Mouse (Mus musculus) kidney, adult 18-20 months (tissue): ENCODE data around the gene Mmp19.
"Not testable (repeated sequence)": the region's sequence is repeated elsewhere in the genome, so short reads cannot be mapped to it uniquely, and the experiment has no call there.

Experiments
- DNase-seq: peaks from one replicate; pipeline ENCODE4 v3.0.0; 2021

The Mmp19 gene

DNA sequence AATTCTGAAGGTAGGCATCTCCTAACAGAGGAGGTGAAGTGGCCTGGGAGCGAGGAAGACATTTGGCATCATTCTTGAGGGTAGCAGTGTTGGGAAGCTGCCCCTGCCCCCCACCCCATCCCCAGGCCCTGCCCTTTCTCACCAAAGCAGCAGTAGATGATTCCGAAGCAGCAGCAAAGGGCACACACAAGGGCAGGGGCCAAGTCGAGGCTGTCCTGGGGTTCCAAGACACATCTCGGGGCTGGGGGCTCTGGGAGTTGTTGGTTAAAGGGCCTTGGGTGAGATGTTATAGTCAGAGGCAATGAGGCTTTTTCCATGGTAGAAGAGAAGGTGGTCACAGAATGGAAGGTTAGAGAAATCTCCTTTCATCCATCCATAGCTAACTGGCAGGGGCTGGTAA is 12.2 kb downstream of the Mmp19 start:
- no peak for DNase-seq

DNA sequence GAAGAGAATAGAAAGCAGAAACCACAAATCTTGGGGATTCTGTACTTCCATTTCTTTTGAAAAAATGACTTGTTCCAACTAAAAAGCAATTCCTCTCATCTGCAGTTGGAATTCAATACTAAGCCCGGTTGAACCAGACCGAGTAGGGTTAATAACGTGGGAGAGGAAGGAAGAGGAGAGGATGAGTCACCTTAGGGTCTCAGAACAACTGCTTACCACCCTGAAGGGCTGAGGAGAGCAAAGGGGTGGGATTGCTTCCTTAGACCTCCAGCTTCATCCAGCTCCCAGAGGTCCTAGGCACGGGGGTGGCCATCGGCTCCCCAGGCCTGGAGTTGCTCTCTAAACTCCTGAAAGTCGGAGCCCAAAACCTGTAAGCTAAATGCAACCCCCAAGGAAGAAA is 12.7 kb downstream of the Mmp19 start:
- no peak for DNase-seq

DNA sequence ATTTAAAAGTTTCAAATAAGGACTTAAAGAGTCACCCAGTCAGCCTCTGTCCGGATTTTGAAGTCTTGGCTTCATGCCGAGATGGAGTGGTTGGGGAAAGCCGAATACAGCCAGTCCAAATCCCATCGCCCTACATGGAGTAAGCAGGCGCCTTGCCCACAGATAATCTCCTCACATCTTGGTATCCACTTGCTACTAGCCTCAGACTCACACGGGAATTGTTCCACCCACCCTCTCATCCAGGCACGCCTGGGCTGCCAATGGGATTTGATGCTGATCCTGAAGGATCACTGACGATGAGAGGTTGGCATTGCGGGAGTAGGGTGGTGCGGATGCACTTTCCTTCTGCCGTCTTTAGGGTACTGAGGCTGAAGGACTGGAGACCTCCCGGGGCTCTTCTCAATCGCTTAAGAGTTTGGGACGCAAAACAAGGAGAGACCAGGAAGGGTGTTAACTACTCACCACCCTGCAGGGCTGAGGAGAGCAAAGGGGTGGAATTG is 13.1 kb downstream of the Mmp19 start, which contains the start of gene Dnajc14:
Dnajc14 (plus strand) TSS at position 292 of the 500 bp plus-strand sequence.
- peak; percentile 51 for DNase-seq

- peak; percentile 68 for DNase-seq
Observed at GRCm38 (mm10) chr10:128804271-128805091, 13.8 kb downstream of the Mmp19 start, which contains the start of gene Tmem198b. TSS of gene Tmem198b (minus strand) at chr10:128804370.

- peak; percentile 95 for DNase-seq
Observed at GRCm38 (mm10) chr10:128805092-128806000, 14.6 kb downstream of the Mmp19 start.

GRCm38 (mm10) chr10:128806086-128806485 is 15.4 kb downstream of the Mmp19 start:
- no peak for DNase-seq

DNA sequence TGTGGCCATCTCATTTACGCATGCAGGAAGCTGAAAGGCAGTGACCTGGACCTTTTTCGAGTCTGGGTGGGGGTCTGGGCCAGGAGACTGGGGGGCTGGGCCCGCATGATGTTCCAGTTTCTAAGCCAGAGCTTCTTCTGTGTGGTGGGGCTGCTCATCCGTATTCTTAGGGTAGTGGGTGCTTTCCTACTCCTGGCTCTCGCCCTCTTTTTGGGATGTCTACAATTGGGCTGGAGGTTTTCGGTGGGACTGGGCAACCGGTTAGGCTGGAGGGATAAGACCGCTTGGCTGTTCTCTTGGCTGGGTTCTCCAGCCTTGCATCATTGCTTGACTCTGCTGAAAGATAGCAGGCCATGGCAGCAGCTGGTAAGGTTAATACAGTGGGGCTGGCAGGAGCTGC is 16.3 kb downstream of the Mmp19 start:
- DNase-seq, result no peak

DNA sequence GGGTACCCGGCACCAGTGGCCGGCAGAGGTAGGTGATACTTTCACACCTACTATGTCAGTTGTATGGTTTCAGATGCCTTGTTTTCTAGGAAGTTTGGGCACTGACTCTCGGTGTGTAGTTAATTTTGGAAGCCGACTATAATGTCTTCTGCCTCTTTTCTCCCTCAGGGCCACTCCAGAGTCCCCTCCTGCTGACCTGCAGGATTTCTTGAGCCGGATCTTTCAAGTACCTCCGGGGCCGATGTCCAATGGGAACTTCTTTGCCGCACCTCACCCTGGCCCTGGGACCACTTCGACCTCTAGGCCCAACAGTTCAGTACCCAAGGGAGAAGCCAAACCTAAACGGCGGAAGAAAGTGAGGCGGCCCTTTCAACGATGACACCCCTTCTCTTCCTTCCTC is 26.3 kb downstream of the Mmp19 start, which contains the start of gene Sarnp:
Sarnp (plus strand) TSS at position 301 of the 400 bp plus-strand sequence.
- no peak for DNase-seq

DNA sequence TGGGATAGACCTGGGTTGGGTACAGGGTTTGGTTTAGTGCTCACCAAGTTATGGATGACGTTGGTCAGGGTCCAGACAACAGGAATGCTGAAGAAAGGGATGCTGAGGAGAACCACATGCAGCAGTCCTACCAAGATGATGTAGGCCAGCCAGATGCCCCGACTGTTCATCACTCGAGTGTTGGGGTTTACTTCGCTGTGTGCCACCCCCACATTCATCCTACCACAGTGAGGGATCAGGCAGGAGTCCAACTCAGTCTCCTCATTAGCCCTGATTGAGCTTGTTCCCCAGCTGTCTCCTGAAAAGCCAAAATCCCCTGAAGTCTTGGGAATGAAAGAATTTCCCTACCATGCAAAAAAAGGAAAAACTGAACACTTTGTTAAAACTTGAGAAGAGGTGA is 29.5 kb downstream of the Mmp19 start:
- DNase-seq, result no peak

DNA sequence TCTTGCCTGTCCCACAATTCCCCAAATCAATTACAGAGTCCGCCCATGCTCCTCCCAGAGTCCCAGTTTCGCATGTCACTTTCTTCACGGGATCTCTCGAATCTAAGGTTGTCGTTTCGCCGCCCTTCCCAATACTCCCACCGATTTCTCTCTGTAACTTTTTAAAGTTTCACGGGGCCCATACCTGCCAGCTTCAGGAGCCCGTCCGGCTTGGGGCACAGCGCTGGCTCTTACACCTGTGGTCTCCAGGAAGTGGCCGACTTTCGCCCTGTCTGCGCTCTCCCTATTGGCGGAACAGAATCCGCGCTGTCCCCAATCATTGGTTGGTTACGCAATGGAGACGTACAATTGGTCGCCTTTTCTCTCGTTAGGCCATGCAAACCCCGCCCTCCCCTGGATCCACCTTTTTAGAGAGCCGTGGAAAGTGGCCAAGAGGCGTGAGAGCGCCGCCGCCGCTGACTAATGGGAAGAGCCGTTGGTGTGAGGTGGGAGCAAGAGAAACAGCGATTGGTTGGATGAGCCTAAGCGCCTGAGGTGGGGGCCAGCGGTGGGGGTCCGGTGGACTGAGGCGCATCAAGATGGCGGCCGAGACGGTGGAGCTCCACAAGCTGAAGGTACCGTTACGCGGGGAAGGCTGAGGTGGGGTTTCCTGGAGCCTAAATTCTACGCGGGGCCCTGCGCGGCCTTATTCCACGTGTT is 30.8 kb downstream of the Mmp19 start, which contains the start of gene Ormdl2:
Ormdl2 (minus strand) TSS at position 288 of the 699 bp plus-strand sequence.
- DNase-seq, result peak; percentile 99

- no peak for DNase-seq
Observed at GRCm38 (mm10) chr10:128822135-128822534, 31.4 kb downstream of the Mmp19 start.

- not testable (repeated sequence) for DNase-seq
Observed at GRCm38 (mm10) chr10:128823087-128823486, 32.4 kb downstream of the Mmp19 start.

DNA sequence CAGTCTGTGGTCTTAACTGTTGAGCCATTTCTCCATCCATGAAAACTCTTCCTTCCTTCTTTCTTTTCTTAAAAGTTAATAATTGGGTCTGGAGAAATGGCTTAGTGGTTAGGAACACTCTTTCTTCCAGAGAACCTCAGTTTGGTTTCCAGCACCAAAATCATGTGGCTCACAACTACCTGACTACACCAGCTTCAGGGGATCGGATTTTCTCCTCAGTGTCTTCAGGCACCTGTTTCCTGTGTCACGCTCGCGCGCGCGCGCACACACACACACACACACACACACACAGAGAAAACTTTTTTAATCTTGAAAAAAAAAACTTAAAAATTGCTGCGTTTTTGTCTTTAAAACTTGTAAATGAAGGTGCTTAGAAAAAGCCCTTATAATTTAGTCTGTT is 33.1 kb downstream of the Mmp19 start:
- no peak for DNase-seq

DNA sequence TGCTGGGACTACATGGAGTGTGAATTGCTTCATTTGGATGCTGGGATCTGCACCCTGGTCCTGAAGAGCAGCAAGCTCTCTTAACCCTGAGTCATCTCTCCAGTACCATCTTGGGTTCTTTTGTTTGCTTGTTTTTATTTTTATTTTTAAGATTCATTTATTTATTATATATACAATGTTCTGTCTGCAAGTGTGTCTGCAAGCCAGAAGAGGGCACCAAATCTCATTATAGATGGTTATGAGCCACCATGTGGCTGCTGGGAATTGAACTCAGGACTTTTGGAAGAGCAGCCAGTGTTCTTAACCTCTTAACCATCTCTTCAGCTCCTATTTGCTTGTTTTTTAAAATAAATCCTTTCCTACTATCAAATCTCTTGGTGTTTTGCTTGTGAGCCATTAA is 46.7 kb downstream of the Mmp19 start:
- no peak for DNase-seq

- DNase-seq, result no peak
Observed at GRCm38 (mm10) chr10:128839434-128839833, 48.7 kb downstream of the Mmp19 start.

DNA sequence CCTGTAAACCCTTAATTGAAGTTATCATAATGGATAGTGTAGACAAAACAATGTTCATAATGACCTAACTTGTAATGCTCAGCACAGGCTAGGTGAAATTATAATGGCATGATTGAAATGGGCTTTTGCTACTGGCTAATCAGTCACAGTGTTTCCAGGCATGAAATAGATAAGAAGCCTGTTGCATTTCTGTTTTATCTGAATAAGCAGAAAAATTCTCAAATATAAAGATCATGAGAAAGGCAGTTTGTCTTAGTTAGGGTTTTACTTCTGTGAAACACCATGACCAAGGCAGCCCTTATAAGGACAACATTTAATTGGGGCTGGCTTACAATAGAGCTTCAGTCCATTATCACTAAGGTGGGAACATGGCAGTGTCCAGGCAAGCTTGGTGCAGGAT is 49.9 kb downstream of the Mmp19 start:
- DNase-seq, result no peak

DNA sequence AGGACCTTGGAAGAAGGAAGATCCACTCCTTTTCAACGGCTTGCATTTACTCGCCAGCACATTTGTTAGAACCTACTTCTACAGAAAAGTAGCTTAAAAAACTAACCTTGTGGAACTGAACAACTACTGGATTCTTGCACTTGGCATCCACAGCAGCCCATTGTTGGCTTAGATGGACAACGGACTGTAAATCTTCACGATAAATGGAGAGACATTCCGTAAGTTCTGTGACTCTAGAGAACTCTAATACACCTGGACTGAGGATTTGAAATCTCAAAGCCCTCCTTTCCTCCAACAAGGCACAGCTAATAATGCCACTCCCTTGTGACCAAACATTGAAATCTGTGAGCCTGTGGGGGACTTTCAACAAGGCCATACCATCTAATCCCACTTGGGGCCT is 52.5 kb downstream of the Mmp19 start:
- DNase-seq, result no peak

GRCm38 (mm10) chr10:128845516-128845915 is 54.8 kb downstream of the Mmp19 start:
- no peak for DNase-seq

DNA sequence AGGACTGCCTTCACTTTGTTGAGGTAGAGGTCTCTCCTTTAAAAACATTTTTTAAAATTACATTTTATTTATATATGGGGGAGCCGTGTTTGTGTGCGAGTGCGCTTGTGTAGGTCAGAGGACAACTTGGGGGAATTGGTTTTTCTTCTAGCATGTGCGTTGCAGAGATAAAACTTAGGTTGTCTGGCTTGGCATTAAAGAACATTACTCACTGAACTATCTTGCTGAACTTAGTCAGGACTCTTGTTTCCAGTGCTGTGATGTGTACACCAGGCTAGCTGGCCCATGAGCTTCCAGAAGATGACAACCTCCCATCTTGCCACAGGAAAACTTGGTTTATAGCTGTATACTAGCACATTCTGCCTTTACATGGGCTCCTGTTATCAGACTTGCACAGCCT is 56.0 kb downstream of the Mmp19 start:
- no peak for DNase-seq

- no peak for DNase-seq
Observed at GRCm38 (mm10) chr10:128848426-128848825, 57.7 kb downstream of the Mmp19 start.

- DNase-seq, result no peak
Observed at GRCm38 (mm10) chr10:128850339-128850738, 59.6 kb downstream of the Mmp19 start.
